Mouse (Mus musculus) gastrocnemius, adult 8-10 months (tissue): ENCODE results near the gene Snx10. TPM values are rescaled to one million over a fixed set of nuclear protein-coding genes. Genes with fewer than 3 reads are reported as not detected.

ENCODE experiments used
- DNase-seq, 2 experiments: peaks; one replicate each; pipeline ENCODE4 v3.0.0; 2022; ENCODE audit warnings: low spot score in 2 of 2
- microRNA-seq: library from miRNA; unstranded; fragments of <30 nt; microRNA quantifications from one replicate; pipeline ENCODE4 v1.2.0, GENCODE M21; 2022
- total RNA-seq, 4 experiments: library from RNA; stranded (reverse); gene quantifications; 2 replicates each; pipeline ENCODE4 v1.2.4; 2022

The Snx10 gene
- total RNA-seq, 4 experiments from 2014 or later = 6.1 to 11.6 (median 7.5) TPM

DNA sequence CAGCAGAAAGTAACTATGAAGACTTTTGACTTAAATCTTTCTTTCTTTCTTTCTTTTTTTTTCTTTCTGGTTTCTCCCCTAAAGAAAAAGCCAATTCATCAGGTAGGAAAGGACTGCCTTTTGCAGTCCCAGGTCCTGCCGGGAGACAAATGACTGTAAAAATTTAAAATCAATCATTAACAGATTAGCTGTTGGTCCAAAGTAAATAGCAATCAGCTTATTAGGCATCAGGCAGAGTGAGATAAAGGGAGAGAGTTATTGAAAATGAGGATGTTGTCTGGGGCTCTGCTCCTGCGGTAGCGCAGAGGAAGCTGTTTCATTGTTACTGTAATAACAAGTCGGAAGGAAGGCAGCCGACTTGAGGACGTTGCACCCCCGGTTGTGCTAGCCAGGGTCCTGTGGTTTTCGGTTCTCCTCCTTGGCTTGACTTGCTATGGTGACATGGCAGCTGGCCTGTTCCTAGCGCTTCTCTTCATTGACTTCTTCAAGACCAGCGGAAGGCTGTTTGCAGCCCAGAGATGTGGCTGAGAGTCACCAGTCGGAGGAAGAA is 112.4 kb downstream of the Snx10 start:
- no peak for DNase-seq

Small RNA genes within 50 kb of the gene (microRNA-seq; reads per million reads assigned to microRNA genes)
- not detected for gene Gm22914

Other genes with a start within 250 kb of the Snx10 start
- not detected for gene Nfe2l3, start 91.2 kb upstream of the Snx10 start, total RNA-seq
- 100 to 1,000 TPM; 250 to 326 (median 277) TPM for gene Hnrnpa2b1, start 54.0 kb upstream of the Snx10 start, total RNA-seq
- gene Cbx3, start 53.5 kb upstream of the Snx10 start, total RNA-seq = 10 to 100 TPM; 42.8 to 52.3 (median 46.3) TPM